Mouse (Mus musculus): ENCODE results near the gene Nmi. TPM values are rescaled to one million over a fixed set of nuclear protein-coding genes. Genes with fewer than 3 reads are reported as not detected.
A peak's percentile ranks its signal among the peaks of the same experiment; 100 is the strongest.
"Not testable (repeated sequence)": the region's sequence is repeated elsewhere in the genome, so short reads cannot be mapped to it uniquely, and the experiment has no call there.

The Nmi gene
- 6.0 and 6.7 TPM in 2 replicates for polyA plus RNA-seq (2014; fragmentation: Nextera tagmentation; extraction: Ambion mirVana)

GRCm38 (mm10) chr2:51973410-51973968 lies at the start of gene Nmi:
Nmi (minus strand) TSS chr2:51973494.
- peak within 1 kb of the TSS; percentile 71 for H3K4me2 ChIP-seq (ENCODE audit: low read depth, low read length, severe bottlenecking)
- H3K9ac ChIP-seq (ENCODE audit: low read length), result peak within 1 kb of the TSS; percentile 75
- H3K27me3 ChIP-seq (ENCODE audit: control insufficient read depth, insufficient read depth, low read length), result no peaks in the 10 kb centered on the region
- H3K27ac ChIP-seq (ENCODE audit: low read depth, low read length), result no peak within 1 kb of the TSS
- peak within 1 kb of the TSS; percentile 56 for H3K4me3 ChIP-seq (ENCODE audit: low read depth, low read length)
- 79% methylated on average over 9 of the region's 9 CpGs for WGBS
- DNase-seq (ENCODE audit: low spot score), result no peak
- no peaks in the 10 kb centered on the region for H3K4me1 ChIP-seq (replicated peaks; ENCODE audit: control insufficient read depth, insufficient read depth, low read length)
- ATAC-seq (replicated peaks; ENCODE audit: low FRiP score), result no peak
- no peaks in the 10 kb centered on the region for H3K9me3 ChIP-seq (ENCODE audit: control insufficient read depth, low read length)
- no peaks in the 10 kb centered on the region for H3K36me3 ChIP-seq (ENCODE audit: control insufficient read depth, insufficient read depth, low read length)

- ATAC-seq (replicated peaks; ENCODE audit: low FRiP score), result no peak
- 32% methylated on average over 7 of the region's 7 CpGs for WGBS
- DNase-seq (ENCODE audit: low spot score), result no peak
- Histone ChIP-seq H3K9me3 (ENCODE audit: control insufficient read depth, low read length) (no peaks in the 10 kb centered on the region), H3K9ac (ENCODE audit: low read length) (no peak overlapping the region), H3K4me2 (ENCODE audit: low read depth, low read length, severe bottlenecking) (no peak overlapping the region), H3K27me3 (ENCODE audit: control insufficient read depth, insufficient read depth, low read length) (no peaks in the 10 kb centered on the region), H3K4me1 (replicated peaks; ENCODE audit: control insufficient read depth, insufficient read depth, low read length) (no peaks in the 10 kb centered on the region), H3K27ac (ENCODE audit: low read depth, low read length) (no peak overlapping the region), H3K4me3 (ENCODE audit: low read depth, low read length) (no peak overlapping the region), H3K36me3 (ENCODE audit: control insufficient read depth, insufficient read depth, low read length) (no peaks in the 10 kb centered on the region)
These were observed 43.1 kb upstream of the Nmi start for GRCm38 (mm10) chr2:52016361-52016760.

GRCm38 (mm10) chr2:52013306-52013820 lies 40.1 kb upstream of the Nmi start:
- ATAC-seq (replicated peaks; ENCODE audit: low FRiP score) (no peak), DNase-seq (ENCODE audit: low spot score) (no peak)
- no peaks in the 10 kb centered on the region for H3K9me3 ChIP-seq (ENCODE audit: control insufficient read depth, low read length)
- no peaks in the 10 kb centered on the region for H3K36me3 ChIP-seq (ENCODE audit: control insufficient read depth, insufficient read depth, low read length)
- H3K4me3 ChIP-seq (ENCODE audit: low read depth, low read length), result no peak overlapping the region
- no peak overlapping the region for H3K27ac ChIP-seq (ENCODE audit: low read depth, low read length)
- H3K4me2 ChIP-seq (ENCODE audit: low read depth, low read length, severe bottlenecking), result no peak overlapping the region
- WGBS, result 82% methylated on average over 9 of the region's 9 CpGs
- H3K9ac ChIP-seq (ENCODE audit: low read length), result no peak overlapping the region
- H3K4me1 ChIP-seq (replicated peaks; ENCODE audit: control insufficient read depth, insufficient read depth, low read length), result no peaks in the 10 kb centered on the region
- H3K27me3 ChIP-seq (ENCODE audit: control insufficient read depth, insufficient read depth, low read length), result no peaks in the 10 kb centered on the region

GRCm38 (mm10) chr2:52011820-52012219 lies 38.5 kb upstream of the Nmi start:
- not testable (repeated sequence) for H3K36me3 ChIP-seq (ENCODE audit: control insufficient read depth, insufficient read depth, low read length); H3K27me3 ChIP-seq (ENCODE audit: control insufficient read depth, insufficient read depth, low read length); H3K4me1 ChIP-seq (replicated peaks; ENCODE audit: control insufficient read depth, insufficient read depth, low read length); H3K4me2 ChIP-seq (ENCODE audit: low read depth, low read length, severe bottlenecking); H3K27ac ChIP-seq (ENCODE audit: low read depth, low read length); ATAC-seq (replicated peaks; ENCODE audit: low FRiP score); H3K4me3 ChIP-seq (ENCODE audit: low read depth, low read length); H3K9me3 ChIP-seq (ENCODE audit: control insufficient read depth, low read length); DNase-seq (ENCODE audit: low spot score); H3K9ac ChIP-seq (ENCODE audit: low read length)
- WGBS, result 80% methylated on average over 3 of the region's 3 CpGs

GRCm38 (mm10) chr2:52006380-52006779 lies 33.1 kb upstream of the Nmi start:
- no peak overlapping the region for H3K4me3 ChIP-seq (ENCODE audit: low read depth, low read length)
- whole genome bisulfite sequencing, result 70% methylated on average over 3 of the region's 3 CpGs

GRCm38 (mm10) chr2:52002299-52002698 lies 29.0 kb upstream of the Nmi start:
- not testable (repeated sequence) for DNase-seq (ENCODE audit: low spot score); H3K27ac ChIP-seq (ENCODE audit: low read depth, low read length); H3K9me3 ChIP-seq (ENCODE audit: control insufficient read depth, low read length); H3K4me1 ChIP-seq (replicated peaks; ENCODE audit: control insufficient read depth, insufficient read depth, low read length); ATAC-seq (replicated peaks; ENCODE audit: low FRiP score); H3K4me2 ChIP-seq (ENCODE audit: low read depth, low read length, severe bottlenecking); H3K36me3 ChIP-seq (ENCODE audit: control insufficient read depth, insufficient read depth, low read length); H3K4me3 ChIP-seq (ENCODE audit: low read depth, low read length); H3K27me3 ChIP-seq (ENCODE audit: control insufficient read depth, insufficient read depth, low read length); H3K9ac ChIP-seq (ENCODE audit: low read length)
- WGBS, result 94% methylated on average over 10 of the region's 10 CpGs

More at GRCm38 (mm10) chr2:52006380-52006779, 33.1 kb upstream of the Nmi start:
- no peak for DNase-seq (ENCODE audit: low spot score)
- H3K4me2 ChIP-seq (ENCODE audit: low read depth, low read length, severe bottlenecking), result no peak overlapping the region
- no peak for ATAC-seq (replicated peaks; ENCODE audit: low FRiP score)
- H3K27me3 ChIP-seq (ENCODE audit: control insufficient read depth, insufficient read depth, low read length), result no peaks in the 10 kb centered on the region
- no peaks in the 10 kb centered on the region for H3K4me1 ChIP-seq (replicated peaks; ENCODE audit: control insufficient read depth, insufficient read depth, low read length)
- H3K9ac ChIP-seq (ENCODE audit: low read length), result no peak overlapping the region
- no peaks in the 10 kb centered on the region for H3K36me3 ChIP-seq (ENCODE audit: control insufficient read depth, insufficient read depth, low read length)
- H3K9me3 ChIP-seq (ENCODE audit: control insufficient read depth, low read length), result no peaks in the 10 kb centered on the region
- no peak overlapping the region for H3K27ac ChIP-seq (ENCODE audit: low read depth, low read length)

GRCm38 (mm10) chr2:52001521-52001920 lies 28.2 kb upstream of the Nmi start:
- no peak overlapping the region for H3K4me3 ChIP-seq (ENCODE audit: low read depth, low read length)
- no peak overlapping the region for H3K9ac ChIP-seq (ENCODE audit: low read length)
- no peak overlapping the region for H3K27ac ChIP-seq (ENCODE audit: low read depth, low read length)
- no peak overlapping the region for H3K4me2 ChIP-seq (ENCODE audit: low read depth, low read length, severe bottlenecking)
- 85% methylated on average over 8 of the region's 8 CpGs for WGBS
- H3K36me3 ChIP-seq (ENCODE audit: control insufficient read depth, insufficient read depth, low read length), result no peaks in the 10 kb centered on the region
- no peak for DNase-seq (ENCODE audit: low spot score)
- H3K9me3 ChIP-seq (ENCODE audit: control insufficient read depth, low read length), result no peaks in the 10 kb centered on the region
- ATAC-seq (replicated peaks; ENCODE audit: low FRiP score), result no peak
- H3K4me1 ChIP-seq (replicated peaks; ENCODE audit: control insufficient read depth, insufficient read depth, low read length), result no peaks in the 10 kb centered on the region
- H3K27me3 ChIP-seq (ENCODE audit: control insufficient read depth, insufficient read depth, low read length), result no peaks in the 10 kb centered on the region

GRCm38 (mm10) chr2:51999996-52000395 lies 26.7 kb upstream of the Nmi start:
- H3K4me1 ChIP-seq (replicated peaks; ENCODE audit: control insufficient read depth, insufficient read depth, low read length), result no peaks in the 10 kb centered on the region
- no peaks in the 10 kb centered on the region for H3K36me3 ChIP-seq (ENCODE audit: control insufficient read depth, insufficient read depth, low read length)
- H3K9me3 ChIP-seq (ENCODE audit: control insufficient read depth, low read length), result no peaks in the 10 kb centered on the region
- H3K4me2 ChIP-seq (ENCODE audit: low read depth, low read length, severe bottlenecking), result no peak overlapping the region
- DNase-seq (ENCODE audit: low spot score) (no peak), ATAC-seq (replicated peaks; ENCODE audit: low FRiP score) (no peak)
- H3K4me3 ChIP-seq (ENCODE audit: low read depth, low read length), result no peak overlapping the region
- no peak overlapping the region for H3K9ac ChIP-seq (ENCODE audit: low read length)
- H3K27me3 ChIP-seq (ENCODE audit: control insufficient read depth, insufficient read depth, low read length), result no peaks in the 10 kb centered on the region
- WGBS, result 58% methylated on average over 7 of the region's 7 CpGs
- H3K27ac ChIP-seq (ENCODE audit: low read depth, low read length), result no peak overlapping the region

- no peaks in the 10 kb centered on the region for H3K27me3 ChIP-seq (ENCODE audit: control insufficient read depth, insufficient read depth, low read length)
- H3K4me2 ChIP-seq (ENCODE audit: low read depth, low read length, severe bottlenecking), result no peak overlapping the region
- no peak for DNase-seq (ENCODE audit: low spot score)
- H3K9ac ChIP-seq (ENCODE audit: low read length), result no peak overlapping the region
- no peak for ATAC-seq (replicated peaks; ENCODE audit: low FRiP score)
- H3K36me3 ChIP-seq (ENCODE audit: control insufficient read depth, insufficient read depth, low read length), result no peaks in the 10 kb centered on the region
- 93% methylated on average over 6 of the region's 6 CpGs for WGBS
- H3K27ac ChIP-seq (ENCODE audit: low read depth, low read length), result no peak overlapping the region
- H3K4me1 ChIP-seq (replicated peaks; ENCODE audit: control insufficient read depth, insufficient read depth, low read length), result no peaks in the 10 kb centered on the region
- H3K4me3 ChIP-seq (ENCODE audit: low read depth, low read length), result no peak overlapping the region
- no peaks in the 10 kb centered on the region for H3K9me3 ChIP-seq (ENCODE audit: control insufficient read depth, low read length)
These were observed 18.2 kb upstream of the Nmi start for GRCm38 (mm10) chr2:51991447-51991846.

Data from forebrain, embryonic 11.5 days (tissue).